Mouse (Mus musculus) liver, embryonic 14.5 days (tissue): ENCODE results near the gene Tnip1.

ENCODE experiments used
- CTCF ChIP-seq: IDR thresholded peaks from 2 replicates; pipeline ENCODE4 v1.5.1; 2016; ENCODE audit warnings: antibody characterized with exemption, low read depth, control low read depth
- EP300 ChIP-seq: IDR thresholded peaks from 2 replicates; pipeline ENCODE4 v1.6.1; 2016; ENCODE audit warnings: antibody characterized with exemption, low read depth

DNA sequence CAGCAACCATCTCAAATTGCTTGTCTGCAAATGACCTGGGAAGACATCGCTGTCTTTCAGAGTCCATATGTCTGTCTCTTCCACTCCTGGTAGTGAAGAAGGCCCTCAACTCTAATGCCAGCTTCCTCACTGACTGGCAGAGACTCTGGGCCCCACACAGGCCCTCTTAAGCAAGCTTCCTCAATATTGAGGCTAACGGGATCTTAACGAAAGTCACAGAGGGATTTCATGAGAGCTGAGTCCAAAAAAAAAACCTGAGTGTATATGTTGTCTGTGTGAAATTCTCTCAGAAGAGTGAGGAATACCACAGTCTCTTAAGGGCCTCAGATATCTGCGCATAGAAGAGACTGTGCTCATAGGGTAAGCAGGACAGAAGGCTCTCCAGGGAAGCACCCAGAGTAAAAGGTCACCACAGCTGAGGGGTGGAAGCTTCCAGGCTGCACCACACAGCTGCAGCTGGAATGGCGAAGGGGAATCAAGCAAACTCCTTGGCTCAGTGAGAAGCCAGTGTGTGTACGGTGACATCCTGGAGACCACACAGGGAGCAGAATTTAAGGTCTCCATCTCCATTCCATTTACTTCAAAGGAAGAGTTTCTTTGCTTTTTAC is 41.6 kb downstream of the Tnip1 start:
- TF ChIP-seq EP300 = no peak
- no peak for TF ChIP-seq CTCF
